Mouse (Mus musculus) hindbrain, embryonic 11.5 days (tissue): ENCODE data around the gene Gm4131. TPM values are rescaled to one million over a fixed set of nuclear protein-coding genes. Genes with fewer than 3 reads are reported as not detected.

Experiments
- ATAC-seq: fragments of 200-750 bp; cut with Nextera tagmentation; 2 replicates; pipeline ENCODE4 v1.8.0; 2017; ENCODE audit warnings: mild to moderate bottlenecking, moderate TSS enrichment, moderate library complexity; ENCODE audit not compliant: low FRiP score
- DNase-seq: peaks from one replicate; pipeline ENCODE4 v3.0.0-alpha.2; 2015; ENCODE audit warnings: low spot score
- H3K27ac ChIP-seq: fragments of 300-500 bp; sonication (generic); 2 replicates; pipeline ENCODE4 v1.5.1; 2014; ENCODE audit warnings: mild to moderate bottlenecking, low read depth, low read length
- H3K27me3 ChIP-seq: fragments of 300-500 bp; sonication (generic); 2 replicates; pipeline ENCODE4 v1.6.1; 2014; ENCODE audit warnings: mild to moderate bottlenecking, low read length, moderate library complexity, mixed read lengths; ENCODE audit not compliant: control insufficient read depth, insufficient read depth
- H3K36me3 ChIP-seq: fragments of 300-500 bp; sonication (generic); 2 replicates; pipeline ENCODE4 v1.6.1; 2014; ENCODE audit warnings: mild to moderate bottlenecking, low read length, moderate library complexity, mixed read lengths; ENCODE audit not compliant: control insufficient read depth, insufficient read depth
- H3K4me1 ChIP-seq: fragments of 300-500 bp; sonication (generic); replicated peaks from 2 replicates; pipeline ENCODE4 v1.6.1; 2014; ENCODE audit warnings: low read length, mixed read lengths; ENCODE audit not compliant: control insufficient read depth, insufficient read depth
- H3K4me2 ChIP-seq: fragments of 300-500 bp; sonication (generic); replicated peaks from 2 replicates; pipeline ENCODE4 v1.6.1; 2014; ENCODE audit warnings: mild to moderate bottlenecking, low read depth, low read length
- H3K4me3 ChIP-seq: fragments of 300-500 bp; sonication (generic); 2 replicates; pipeline ENCODE4 v1.5.1; 2014; ENCODE audit warnings: low read depth, low read length
- H3K9ac ChIP-seq: fragments of 300-500 bp; sonication (generic); 2 replicates; pipeline ENCODE4 v1.6.1; 2014; ENCODE audit warnings: low read depth, low read length
- H3K9me3 ChIP-seq: fragments of 300-500 bp; sonication (generic); 2 replicates; pipeline ENCODE4 v1.6.1; 2016; ENCODE audit warnings: low read length; ENCODE audit not compliant: control insufficient read depth
- WGBS: fragments of 180-500 bp; shearing (Covaris S2); extraction: QIAGEN DNeasy Blood & Tissue Kit; methylation state at CpG from one replicate; pipeline ENCODE4 v1.1.7; 2014; 5-methylcytosine and 5-hydroxymethylcytosine counted together
- polyA plus RNA-seq: library from polyadenylated mRNA; unstranded; fragments of >200 nt; fragmentation: Nextera tagmentation; extraction: Ambion mirVana; gene quantifications from 2 replicates; pipeline ENCODE4 v1.2.1, GENCODE M21; 2014

Gene Gm4131
- polyA plus RNA-seq, 1 experiment from 2014 or later, result not detected

DNA sequence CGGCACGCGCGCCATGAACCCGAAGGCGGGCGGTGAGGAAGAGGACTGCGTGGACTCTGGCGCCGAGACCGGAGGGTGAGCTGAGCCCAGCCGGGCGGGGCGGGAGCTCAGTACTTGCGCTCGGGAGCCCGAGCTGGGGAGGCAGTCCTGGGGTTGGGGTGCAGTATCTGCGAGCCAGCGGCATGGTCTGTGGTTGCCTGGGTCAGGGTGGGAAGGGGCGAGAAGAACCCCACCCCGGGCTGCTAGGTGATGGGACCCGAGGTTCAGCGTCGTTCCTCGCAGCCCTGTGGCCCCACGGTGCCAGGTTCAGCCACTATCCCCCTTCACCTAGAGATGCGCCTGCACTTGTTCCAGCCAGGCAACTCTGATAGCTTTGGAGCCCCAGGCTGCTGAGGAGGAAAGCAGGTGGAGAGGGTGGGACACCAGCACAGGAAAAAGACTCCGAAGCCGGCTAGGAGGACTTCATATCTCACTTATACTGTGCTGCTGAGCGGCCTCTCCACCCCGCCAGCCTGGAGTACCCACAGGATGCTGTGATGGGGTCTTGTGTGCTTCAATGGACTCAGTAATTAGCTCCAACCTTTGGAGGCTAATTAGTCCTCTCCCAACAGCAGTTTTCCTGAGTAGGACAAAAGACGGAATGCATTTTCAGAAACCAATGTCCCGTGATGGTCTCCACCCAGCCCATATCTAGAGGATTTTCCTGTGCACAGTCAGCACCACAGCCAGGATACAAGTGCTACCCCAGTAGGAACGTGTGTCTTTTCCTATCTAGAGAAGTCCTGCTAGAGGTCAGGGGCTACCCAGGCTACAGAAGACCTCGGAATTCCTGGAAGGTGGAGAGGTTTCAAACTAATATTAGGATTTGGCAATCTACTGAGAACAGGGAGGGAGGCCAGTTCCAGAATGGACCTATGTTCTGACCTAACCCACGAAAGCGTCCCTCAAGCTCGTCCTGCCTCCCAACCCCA lies 10.6 kb downstream of the Gm4131 start:
- peak; percentile 87 for ATAC-seq
- no peak for DNase-seq
- no peaks in the 10 kb centered on the region for H3K4me1 ChIP-seq
- 15% methylated on average over 29 of the region's 38 CpGs for WGBS
- H3K9me3 ChIP-seq, result no peaks in the 10 kb centered on the region
- peak overlapping the region; percentile 79 for H3K4me2 ChIP-seq
- peak overlapping the region; percentile 65 for H3K4me3 ChIP-seq
- H3K27ac ChIP-seq, result no peak overlapping the region
- H3K9ac ChIP-seq, result peak overlapping the region; percentile 65
- H3K27me3 ChIP-seq, result peaks cover 10% of the 10 kb centered on the region
- H3K36me3 ChIP-seq, result no peaks in the 10 kb centered on the region

GRCm38 (mm10) chr14:62555309-62555829 lies 11.4 kb downstream of the Gm4131 start, which contains the start of gene Fam124a:
Gene Fam124a, plus strand, starts transcription at chr14:62555737.
- peak within 1 kb of the TSS; percentile 65 for H3K9ac ChIP-seq
- ATAC-seq (peak; percentile 93), DNase-seq (peak; percentile 89)
- H3K4me2 ChIP-seq, result peak within 1 kb of the TSS; percentile 79
- 1% methylated on average over 46 of the region's 51 CpGs for WGBS
- no peak within 1 kb of the TSS for H3K27ac ChIP-seq
- peak within 1 kb of the TSS; percentile 65 for H3K4me3 ChIP-seq
- no peaks in the 10 kb centered on the region for H3K36me3 ChIP-seq
- H3K4me1 ChIP-seq, result no peaks in the 10 kb centered on the region
- no peaks in the 10 kb centered on the region for H3K9me3 ChIP-seq
- peaks cover 10% of the 10 kb centered on the region for H3K27me3 ChIP-seq

DNA sequence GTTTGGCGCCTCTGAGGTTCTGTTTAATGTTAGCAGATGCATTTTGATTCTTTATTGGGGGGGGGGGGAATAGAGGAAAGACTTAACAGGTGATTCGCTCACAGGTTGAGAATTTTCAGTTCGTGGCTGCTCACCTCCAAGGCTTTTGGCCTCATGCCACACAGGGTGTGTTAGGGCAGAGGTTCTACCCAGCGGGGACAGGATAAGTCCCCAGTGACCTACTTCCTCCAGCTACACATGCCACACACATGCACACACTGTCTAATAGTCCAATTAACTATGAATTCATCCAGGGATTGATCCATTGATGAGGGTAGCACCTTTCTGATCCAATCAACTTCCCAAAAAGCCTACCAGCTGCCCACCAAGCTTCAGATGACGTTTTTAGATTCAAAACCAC lies 12.9 kb downstream of the Gm4131 start:
- Histone ChIP-seq H3K4me1 (0 out of 2 replicates have a peak, but pooled peaks cover 3% of the 10 kb centered on the region), H3K36me3 (no peaks in the 10 kb centered on the region), H3K27ac (no peak overlapping the region), H3K4me2 (no peak overlapping the region), H3K9me3 (no peaks in the 10 kb centered on the region), H3K4me3 (no peak overlapping the region), H3K27me3 (peaks cover 10% of the 10 kb centered on the region), H3K9ac (no peak overlapping the region)
- ATAC-seq (no peak), DNase-seq (no peak)
- WGBS, result 86% methylated on average over 5 of the region's 5 CpGs

GRCm38 (mm10) chr14:62552771-62553170 lies 13.9 kb downstream of the Gm4131 start:
- no peaks in the 10 kb centered on the region for H3K36me3 ChIP-seq
- no peak for DNase-seq
- 92% methylated on average over 4 of the region's 4 CpGs for WGBS

DNA sequence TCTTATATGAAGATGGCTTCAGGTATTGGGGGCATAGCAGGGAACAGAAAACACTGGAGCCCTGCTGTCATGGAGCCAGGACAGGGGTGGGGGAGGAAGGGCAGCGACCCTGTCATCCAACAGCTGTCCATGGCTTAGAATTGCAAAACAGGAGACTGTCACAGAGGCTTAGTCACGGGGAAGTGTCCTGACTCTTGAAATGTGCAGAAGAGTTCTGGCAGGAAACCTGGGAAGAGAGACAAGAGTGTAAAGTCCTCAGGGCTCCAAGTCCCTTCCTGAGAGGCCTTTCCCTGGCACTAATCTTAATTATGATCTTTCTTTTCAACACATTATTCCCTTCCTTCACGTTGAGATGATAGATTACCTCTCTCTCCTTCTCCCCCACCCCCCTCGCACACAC lies 16.6 kb downstream of the Gm4131 start:
- no peak overlapping the region for H3K4me2 ChIP-seq
- 39% methylated on average over 4 of the region's 4 CpGs for WGBS
- H3K4me3 ChIP-seq, result no peak overlapping the region
- H3K9me3 ChIP-seq, result no peaks in the 10 kb centered on the region
- H3K9ac ChIP-seq, result no peak overlapping the region
- ATAC-seq (no peak), DNase-seq (no peak)
- no peaks in the 10 kb centered on the region for H3K36me3 ChIP-seq
- no peak overlapping the region for H3K27ac ChIP-seq
- H3K27me3 ChIP-seq, result peaks cover 5% of the 10 kb centered on the region; the same call in 1 of the 2 replicates
- H3K4me1 ChIP-seq, result 0 out of 2 replicates have a peak, but pooled peaks cover 3% of the 10 kb centered on the region

More at GRCm38 (mm10) chr14:62552771-62553170, 13.9 kb downstream of the Gm4131 start:
- Histone ChIP-seq H3K4me2 (no peak overlapping the region), H3K9me3 (no peaks in the 10 kb centered on the region), H3K27me3 (peaks cover 10% of the 10 kb centered on the region), H3K9ac (no peak overlapping the region), H3K4me1 (0 out of 2 replicates have a peak, but pooled peaks cover 3% of the 10 kb centered on the region), H3K4me3 (no peak overlapping the region), H3K27ac (no peak overlapping the region)
- no peak for ATAC-seq

DNA sequence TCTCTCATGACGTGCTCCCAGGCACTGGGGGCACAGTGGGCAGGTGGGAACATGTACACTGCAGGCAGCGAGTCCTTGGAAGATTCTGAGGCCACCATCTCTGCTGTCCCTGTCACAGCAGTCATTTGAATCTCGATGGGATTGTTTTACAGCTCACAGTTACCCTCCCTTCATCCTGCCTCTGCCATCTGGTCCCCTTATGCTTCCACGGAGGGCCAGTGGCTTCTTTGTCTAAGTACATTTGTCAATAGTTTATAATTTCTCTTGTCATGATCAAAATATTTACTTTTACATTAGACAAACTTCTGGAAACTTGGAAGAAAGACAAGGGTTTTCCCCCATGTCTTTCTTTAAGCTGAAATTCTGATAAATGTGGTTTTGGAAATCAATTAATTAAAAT lies 20.0 kb downstream of the Gm4131 start:
- H3K9me3 ChIP-seq, result no peaks in the 10 kb centered on the region
- no peak overlapping the region for H3K4me2 ChIP-seq
- no peak for DNase-seq
- H3K36me3 ChIP-seq, result no peaks in the 10 kb centered on the region
- H3K9ac ChIP-seq, result no peak overlapping the region
- 0 out of 2 replicates have a peak, but pooled peaks cover 3% of the 10 kb centered on the region for H3K4me1 ChIP-seq
- 61% methylated on average over 4 of the region's 4 CpGs for WGBS
- no peak overlapping the region for H3K4me3 ChIP-seq
- no peak for ATAC-seq
- no peak overlapping the region for H3K27ac ChIP-seq
- no peaks in the 10 kb centered on the region for H3K27me3 ChIP-seq

DNA sequence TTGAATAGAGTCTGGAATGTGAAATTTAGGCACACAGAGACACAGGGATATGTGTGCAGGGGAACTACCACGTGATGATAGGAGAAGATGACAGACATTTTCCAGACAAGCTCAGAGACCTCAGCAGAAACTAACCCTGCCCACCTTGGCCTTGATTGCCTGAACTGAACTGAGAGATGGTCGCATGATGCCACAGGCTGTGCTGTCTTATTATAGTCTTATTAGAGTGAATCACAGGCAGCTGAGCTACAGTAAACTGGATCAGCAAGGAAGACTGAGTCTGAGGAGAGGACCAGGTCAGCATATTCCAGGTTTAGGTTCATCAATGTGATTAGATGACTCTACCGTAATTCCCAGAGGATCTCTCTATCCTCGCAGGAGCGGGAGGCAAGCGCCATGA lies 20.4 kb downstream of the Gm4131 start:
- Histone ChIP-seq H3K27ac (no peak overlapping the region), H3K36me3 (no peaks in the 10 kb centered on the region), H3K9me3 (no peaks in the 10 kb centered on the region), H3K4me1 (0 out of 2 replicates have a peak, but pooled peaks cover 3% of the 10 kb centered on the region), H3K4me2 (no peak overlapping the region), H3K27me3 (no peaks in the 10 kb centered on the region), H3K9ac (no peak overlapping the region), H3K4me3 (no peak overlapping the region)
- ATAC-seq (no peak), DNase-seq (no peak)
- 91% methylated on average over 6 of the region's 6 CpGs for WGBS

DNA sequence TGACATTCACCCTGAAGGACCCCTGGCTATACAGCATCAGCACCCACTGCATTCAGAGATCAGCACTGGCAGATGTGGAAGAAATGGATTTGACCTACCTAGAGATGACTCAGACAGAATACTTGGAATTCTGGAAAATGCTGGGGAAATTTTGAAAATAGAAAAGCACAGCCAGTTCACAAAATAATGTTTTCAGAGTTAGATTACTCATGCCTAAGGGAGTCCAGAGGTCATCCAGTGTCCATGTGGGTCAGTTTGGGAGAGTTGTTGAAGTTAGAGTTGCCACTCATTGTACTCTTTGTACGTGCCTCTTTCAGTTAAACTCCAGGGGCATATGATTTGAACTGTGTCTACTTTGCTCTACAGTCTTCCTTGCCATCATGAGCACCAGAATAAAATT lies 25.0 kb downstream of the Gm4131 start:
- Histone ChIP-seq H3K4me1 (no peaks in the 10 kb centered on the region), H3K27ac (no peak overlapping the region), H3K9me3 (no peaks in the 10 kb centered on the region), H3K4me2 (no peak overlapping the region), H3K27me3 (no peaks in the 10 kb centered on the region), H3K4me3 (no peak overlapping the region), H3K36me3 (no peaks in the 10 kb centered on the region), H3K9ac (no peak overlapping the region)
- ATAC-seq (no peak), DNase-seq (no peak)
- WGBS, result 91% methylated on average over 1 of the region's 1 CpGs
